Mouse (Mus musculus) lung, postnatal 36 days (tissue): Measurements from ENCODE around the gene Rnh1.
A peak's percentile ranks its signal among the peaks of the same experiment; 100 is the strongest.

Experiments used
- DNase-seq: peaks from one replicate; pipeline ENCODE4 v3.0.0; 2022; ENCODE audit warnings: mixed read lengths

Rnh1 gene

DNA sequence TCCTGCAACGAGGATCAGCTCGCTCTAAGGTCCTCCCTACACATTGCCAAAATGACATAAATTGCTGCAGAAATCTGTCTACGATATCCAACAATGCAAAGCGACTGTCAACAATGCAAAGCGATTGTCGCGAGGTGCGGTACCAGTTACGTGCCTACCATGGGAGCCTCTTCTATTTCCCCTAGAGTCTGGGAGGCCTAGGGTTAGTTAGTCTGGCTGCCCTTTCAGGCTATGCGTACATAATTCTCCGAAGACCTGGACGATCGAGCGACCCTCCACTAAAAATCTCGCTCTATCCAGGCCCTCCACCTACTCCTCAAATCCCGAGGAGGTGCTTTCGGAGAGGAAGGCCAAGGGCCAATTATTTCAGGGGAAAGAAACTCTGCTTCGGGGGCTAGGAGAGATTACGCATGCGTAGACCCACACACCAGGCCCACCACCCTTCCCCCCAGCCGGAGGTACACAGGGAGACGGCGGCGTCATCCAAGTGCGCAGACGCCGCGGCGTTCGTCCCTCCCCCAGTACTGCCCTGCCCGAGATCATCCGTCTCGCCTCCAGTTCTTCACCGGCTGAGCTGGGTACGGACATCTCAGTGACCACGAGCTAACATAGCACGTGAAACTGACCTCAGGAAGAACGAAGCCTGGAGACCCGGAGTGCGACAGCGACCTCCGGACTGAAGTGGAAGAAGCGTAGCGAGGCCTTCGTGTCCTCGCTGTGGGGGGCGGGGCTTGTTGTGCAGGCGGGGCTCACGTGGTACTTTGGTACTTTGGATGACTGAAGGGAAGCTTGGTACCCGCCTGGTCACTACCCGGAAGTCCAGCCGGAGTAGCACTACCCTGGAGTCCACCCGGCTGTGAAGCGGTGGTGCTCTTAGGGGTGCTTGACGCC, at the start of gene Rnh1:
Rnh1 (minus strand) TSS at position 742 of the 891 bp plus-strand sequence.
- peak; percentile 96 for DNase-seq

DNA sequence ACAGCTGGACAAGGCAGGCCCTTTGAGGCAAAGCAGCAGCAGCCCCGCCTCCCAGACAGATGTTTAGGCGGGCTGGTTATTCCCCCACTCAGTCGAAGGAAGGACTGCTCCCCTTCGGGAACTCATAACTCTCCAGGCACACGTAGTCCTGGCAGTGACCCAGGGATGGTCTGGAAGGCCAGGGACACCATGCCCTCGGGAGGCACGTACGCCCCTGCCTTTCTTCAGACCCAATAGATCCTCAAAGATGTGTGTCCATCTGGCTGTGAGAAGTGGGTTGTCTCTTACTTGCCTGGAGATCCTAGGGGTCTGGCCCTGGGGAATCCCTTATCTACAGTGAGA, 49.4 kb upstream of the Rnh1 start:
- DNase-seq, result no peak

DNA sequence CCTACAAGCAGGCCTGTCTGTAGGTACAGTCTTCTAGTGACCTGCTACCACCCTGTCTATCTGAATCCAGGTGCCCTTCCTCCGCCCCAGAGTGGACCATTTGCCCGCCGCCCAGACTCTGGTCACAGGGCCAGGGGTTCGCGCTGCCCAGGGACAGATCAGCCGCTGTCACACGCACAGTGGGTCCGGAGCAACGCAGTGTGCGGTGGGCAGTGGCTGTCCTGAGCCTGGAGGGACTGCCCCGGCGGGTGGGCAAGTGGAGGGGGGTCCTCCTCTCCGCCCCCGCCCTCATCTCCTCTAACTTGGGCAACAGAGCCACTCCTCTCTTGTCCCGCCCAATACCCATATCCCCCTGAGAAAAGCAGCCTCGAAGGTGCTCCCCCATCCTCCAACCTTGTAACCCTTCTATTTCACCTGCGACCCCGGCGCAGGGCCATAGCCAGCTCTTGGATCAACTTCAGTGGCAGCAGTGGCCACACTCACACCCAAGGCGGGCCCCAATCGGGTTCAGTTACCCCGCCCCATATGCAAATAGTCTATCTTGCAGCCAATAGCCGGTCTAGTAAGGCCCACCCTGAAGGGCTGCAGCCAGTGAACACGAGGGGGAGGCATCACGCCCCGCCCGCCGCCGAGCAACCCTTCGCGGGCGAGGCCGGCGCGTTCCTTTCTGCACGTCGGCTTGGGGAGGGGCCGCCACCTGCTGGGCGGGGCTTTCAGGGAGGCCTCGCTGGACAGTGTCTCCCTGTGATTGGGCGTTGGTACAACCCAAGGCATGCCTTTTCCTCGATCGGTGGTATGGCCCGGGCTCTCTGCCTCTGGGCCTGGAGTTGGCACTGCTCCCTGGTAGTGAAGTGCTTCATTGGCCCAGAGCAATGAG, 48.8 kb upstream of the Rnh1 start:
- DNase-seq, result peak; percentile 98

DNA sequence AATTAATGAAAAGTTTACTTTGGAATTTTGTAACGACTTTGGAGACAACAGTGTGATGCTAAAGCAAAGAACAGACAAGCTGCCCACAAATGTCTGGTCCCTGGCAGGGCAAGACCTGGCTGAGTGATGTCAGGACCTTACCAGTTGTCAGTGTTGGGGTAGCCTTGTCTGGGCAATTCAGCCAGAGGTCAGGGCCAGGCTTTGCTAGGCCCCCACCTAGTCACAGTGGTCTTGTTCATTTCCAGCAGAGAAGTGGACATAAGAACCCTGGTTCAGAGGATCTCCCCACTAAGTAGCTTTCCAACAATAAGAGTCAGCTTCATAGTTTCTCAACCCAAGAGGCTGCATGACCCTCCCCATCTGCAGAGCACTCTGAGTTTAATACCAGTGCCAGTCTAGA, 47.7 kb upstream of the Rnh1 start:
- no peak for DNase-seq

DNA sequence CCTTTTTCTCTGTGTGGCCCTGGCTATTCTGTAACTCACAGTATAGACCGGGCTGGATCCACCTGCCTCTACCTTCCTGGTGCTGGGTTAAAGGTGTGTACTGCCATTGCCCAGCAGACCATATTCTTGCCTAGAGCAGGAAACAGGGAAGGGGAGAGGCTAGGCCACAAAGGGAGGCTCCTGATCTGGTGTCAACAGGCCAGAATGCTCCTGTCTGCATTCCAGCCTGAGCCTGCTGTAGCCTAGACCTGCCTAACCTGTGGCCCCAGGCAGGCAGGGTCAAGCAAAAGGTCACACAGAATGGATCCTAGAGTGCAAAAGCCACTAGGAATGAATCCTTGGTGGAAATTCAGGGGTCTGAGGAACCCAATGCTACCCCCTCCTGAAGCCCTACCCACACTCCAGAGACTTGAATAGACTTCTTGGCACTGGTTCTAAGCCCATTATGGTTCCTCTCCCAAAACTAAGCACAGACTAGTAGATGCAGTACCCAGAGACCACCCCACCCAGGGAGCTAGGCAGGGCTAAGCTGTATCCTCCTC, 47.0 kb upstream of the Rnh1 start:
- DNase-seq, result no peak

DNA sequence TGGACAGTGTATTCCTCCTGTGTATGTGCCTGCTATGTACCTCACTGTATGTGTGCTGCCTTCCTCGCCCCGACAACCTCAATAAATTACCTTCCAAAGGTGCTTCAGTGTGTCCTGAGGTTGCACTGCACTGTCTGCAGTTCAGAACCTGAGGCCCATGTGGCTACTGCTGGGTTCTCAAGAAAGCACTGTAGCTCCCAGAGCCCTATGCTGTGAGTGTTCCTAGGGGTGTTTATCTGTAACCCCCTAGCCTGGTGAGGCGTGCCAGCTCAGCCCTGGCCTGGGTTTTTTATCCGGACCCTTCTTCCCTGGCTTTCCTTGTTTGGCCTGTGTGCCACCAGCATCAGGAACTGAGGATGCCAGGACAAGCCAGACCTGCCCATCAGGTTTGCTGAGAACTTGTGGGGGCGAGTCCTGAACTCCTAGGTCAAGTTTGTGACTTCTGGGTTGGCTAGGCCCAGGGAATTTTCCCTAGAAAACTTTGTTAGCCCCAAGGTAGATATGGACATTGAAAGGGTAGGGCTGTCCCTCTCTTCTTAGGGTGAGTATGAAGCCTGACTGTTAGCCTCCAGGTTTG, 46.0 kb upstream of the Rnh1 start:
- DNase-seq, result no peak

DNA sequence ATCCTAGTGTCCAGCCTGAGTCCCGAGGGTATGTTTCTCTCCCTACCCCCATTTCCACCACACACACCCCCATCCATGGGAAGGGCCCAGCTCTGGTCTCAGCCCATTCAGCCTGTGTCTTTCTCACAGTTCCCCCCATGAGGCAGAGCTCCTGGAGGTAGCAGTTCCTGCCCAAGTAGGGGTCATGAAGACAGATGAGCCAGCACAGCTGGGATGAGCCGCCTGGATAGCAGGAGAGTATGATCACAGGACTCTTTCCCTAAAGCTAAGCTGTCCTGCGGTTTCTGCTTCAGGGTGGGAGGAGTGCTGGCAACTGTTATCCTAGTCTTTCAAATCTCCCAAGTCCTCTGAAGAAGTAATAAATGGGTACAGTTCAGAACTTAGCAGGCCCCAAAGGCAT, 45.5 kb upstream of the Rnh1 start:
- DNase-seq, result no peak

DNA sequence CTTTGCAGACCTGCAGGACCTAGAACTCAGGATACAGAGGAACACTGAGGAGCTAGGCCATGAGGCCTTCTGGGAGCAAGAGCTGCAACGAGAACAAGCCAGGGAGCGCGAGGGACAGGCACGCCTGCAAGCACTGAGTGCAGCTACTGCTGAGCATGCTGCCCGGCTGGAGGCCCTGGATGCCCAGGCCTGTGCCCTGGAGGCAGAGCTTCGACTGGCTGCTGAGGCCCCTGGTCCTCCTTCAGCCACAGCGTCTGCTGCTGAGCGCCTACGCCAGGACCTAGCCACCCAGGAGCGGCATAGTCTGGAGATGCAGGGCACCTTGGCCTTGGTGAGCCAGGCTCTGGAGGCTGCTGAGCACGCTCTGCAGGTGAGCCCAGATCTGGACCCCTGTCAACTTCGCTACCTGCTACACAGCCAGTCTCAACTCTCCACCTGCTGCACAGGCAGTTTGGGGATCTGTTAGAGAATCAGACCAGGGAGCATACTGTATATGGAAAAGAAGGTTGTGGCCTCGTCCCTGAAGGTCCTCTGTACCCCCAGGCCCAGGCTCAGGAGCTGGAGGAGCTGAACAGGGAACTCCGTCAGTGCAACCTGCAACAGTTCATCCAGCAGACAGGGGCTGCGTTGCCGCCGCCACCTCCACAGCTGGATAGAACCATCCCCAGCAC, 44.8 kb upstream of the Rnh1 start:
- DNase-seq, result no peak

DNA sequence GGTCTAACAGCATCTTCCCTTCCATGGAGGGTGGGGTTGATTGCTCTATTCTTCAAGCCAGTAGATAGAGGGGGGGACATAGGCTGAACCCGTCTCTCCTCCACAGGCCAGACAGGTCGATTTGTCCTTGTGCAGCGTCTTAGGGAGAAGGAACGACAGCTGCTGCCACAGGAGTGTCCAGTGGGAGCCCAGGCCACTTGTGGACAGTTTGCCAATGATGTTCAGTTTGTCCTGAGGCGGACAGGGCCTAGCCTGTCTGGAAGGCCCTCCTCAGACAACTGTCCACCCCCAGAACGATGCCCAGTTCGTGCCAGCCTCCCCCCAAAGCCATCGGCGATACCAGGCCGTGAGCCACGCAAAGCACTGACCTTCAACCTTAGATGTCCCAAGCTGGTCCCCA, 44.2 kb upstream of the Rnh1 start:
- no peak for DNase-seq

DNA sequence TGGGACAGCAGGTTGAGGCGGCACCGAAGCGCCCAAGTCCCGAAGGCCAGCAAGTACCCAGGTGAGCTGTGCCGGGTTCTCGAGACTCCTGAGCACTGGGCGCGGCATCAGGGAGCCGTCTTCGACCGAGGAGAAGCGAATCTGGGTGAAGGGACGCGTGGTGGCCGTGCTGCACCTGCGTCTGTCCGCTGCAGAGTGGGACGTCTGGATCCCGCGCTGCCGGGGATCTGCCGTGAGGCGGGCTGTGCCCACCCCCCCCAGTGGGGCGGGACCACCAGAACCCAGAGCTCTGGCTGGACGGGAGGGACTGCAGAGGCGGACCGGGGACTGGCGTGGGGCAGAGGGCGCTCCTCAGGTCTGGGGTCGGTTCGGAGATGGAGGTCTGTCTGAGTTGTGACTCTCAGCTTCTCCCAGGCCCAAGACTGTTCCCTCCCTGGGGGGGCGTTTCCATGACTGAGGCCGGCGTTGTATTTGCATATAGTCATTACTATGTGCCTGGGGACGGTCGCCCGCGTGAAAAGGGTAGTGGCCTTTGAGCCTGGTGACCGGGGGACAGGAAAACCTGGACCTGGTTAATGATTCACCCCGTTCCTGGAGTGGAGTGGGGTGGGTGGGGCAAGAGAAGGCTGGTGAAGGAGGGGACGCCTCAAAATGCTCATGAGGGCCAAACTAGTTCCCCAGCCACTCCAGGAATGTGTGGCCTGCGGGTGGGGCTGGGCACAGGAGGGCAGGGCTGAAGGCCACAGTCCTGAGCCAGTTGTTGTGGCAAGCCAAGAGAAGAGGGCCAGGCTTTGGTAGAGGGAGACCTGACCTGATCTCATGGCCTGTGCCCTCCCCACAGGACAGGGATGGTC, 43.5 kb upstream of the Rnh1 start:
- DNase-seq, result peak; percentile 93

DNA sequence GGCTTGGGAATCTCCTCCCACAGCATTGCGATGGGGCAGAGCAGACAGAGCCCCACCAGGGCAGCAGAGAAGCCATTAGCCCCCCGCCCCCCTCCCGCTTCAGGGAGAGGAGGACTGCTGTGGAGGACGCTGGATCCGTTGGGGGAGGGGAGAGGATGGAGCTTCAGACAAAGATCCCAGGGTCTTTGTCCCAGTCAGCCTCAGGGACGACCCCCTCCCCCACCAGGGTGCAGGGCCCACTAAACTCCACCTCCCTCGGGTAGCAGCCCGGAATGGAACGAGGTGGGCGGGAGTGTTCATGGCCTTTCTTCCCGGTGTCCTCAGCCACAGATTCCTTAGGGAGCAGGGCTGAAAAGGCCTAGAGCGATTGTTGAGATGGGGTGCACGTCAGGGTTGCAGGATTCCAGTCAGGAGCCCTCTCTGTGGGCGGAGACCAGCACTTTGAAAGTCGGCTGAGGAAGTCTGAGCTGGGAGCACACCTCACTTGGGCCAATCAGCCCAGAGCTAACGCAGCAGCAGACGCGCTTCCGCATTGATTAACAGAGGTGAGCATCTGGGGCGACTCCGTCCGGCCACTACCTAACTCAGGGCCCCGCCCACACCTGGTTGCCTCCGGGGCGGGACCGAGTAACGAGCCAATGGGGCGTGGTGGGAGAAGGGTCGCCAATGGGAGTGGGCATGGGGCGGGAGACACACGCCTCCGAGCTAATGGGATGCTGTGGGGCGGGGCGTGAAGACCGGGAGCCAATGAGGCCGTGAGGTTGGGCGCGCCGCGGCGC, 42.6 kb upstream of the Rnh1 start, which contains the start of gene Rassf7:
Rassf7 (plus strand) TSS at position 760 of the 779 bp plus-strand sequence.
- DNase-seq, result peak; percentile 98

DNA sequence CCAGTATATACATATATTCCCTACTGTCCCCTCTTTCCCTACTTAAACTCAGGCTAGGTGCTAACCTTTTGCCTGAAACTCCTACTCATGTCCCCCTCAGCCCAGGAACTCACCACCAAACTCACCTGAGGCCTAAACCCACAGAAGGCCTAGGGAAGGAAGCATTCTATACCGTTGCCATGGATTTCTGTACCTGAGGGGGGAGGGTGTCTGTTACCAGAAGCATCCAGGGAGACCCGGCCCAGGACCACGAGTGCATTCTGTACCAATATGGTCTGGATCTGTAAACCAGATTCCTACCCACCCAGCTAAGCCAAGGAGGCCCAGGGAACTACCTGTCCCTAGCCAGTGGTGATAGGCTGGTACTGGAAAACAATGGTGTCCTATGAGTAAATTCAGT, 41.7 kb upstream of the Rnh1 start:
- no peak for DNase-seq

DNA sequence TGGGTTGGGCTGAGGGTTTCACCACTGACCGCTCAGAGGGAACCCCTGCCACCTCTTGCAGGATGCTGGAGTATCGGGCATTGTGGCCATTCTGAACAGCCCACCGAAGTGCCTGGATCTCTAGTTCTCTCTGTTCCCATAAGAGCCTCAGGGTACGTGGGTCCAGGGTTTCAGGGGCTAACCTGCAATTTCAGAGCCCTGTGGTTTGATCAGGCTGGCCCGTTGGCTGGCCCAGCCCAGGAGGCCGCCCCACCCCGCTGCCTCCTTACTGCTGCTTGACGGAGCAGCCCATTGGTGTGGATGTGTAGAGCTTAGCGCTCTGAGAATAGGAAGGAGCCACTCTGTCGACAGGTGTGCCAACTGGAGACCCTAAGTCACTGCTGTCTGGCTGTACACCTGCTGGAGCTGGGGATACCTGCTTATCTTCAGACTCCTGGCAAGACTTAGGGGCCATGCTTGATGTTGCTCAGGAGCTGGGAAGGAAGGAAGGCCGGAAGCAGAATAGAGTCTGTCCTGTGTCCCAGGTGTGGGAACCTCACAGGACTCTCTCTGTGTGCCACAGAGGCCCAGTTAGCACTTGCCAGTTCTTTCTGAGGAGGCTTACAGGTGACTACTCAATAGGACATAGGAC, 41.1 kb upstream of the Rnh1 start, which contains the start of gene Lmntd2:
Lmntd2 (minus strand) TSS at position 476 of the 631 bp plus-strand sequence.
- DNase-seq, result no peak

DNA sequence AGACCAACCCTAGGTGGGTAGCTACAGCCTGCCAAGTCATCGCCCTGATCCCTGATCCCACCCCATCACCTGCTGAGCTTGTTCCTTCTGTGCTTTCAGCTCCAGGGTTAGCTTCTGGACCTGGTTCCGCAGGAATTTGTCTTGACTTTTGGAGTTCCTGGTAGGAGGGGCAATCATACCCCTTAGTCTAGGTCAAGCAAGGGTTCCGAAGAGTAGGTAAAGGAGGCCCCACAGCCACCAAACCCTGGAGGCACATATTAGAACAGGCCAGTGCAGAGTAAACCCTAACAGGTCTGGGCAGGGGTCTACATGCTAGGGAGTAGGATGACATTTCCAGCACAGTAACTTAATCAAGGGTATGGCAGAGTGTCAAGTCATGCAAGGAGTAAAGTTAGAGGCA, 40.5 kb upstream of the Rnh1 start:
- DNase-seq, result no peak

DNA sequence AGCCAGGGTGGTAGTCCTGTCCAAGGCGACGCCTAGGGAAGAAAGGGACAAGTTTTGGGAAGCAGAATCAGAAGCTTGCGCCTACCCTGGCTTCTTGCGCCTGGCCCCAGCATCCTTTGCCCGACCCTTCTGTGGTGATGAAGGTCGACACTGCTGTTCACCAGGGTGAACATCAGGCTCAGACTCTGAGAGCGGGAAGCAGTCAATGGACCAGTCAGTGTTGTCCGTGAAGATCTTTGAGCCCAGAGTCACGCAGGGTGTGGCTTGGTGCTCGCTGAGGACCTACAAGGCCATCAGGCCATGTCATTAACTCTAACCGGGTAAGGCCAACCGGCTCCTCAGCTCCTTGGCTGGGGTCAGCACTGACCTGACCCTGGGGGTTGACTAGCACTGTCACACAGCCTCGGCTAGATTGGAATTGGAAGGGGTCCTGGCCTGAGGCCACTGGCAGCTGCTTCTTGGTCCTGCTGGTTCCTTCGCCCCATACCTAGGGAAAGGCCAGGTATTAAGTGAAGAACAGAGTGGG, 38.0 kb upstream of the Rnh1 start:
- no peak for DNase-seq

DNA sequence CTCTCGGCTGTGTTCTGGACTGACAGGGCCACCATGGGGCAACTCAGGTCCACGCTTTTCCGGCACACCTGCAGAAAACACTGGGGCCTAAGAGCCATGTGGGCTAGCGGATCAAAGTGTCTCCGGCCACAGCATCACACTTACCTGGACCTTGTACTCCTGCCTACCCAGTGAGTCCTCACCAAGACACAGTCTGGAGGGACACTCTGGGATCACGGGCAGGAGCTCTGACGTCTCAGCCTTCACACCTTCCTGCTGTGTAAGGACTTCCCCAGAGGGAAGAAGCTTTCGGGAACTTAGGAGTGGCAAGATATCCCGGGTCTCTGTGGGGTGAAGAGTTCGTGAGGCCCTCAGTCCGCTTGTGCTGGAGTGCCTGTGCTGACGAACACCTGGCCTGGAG, 37.5 kb upstream of the Rnh1 start:
- DNase-seq, result no peak

DNA sequence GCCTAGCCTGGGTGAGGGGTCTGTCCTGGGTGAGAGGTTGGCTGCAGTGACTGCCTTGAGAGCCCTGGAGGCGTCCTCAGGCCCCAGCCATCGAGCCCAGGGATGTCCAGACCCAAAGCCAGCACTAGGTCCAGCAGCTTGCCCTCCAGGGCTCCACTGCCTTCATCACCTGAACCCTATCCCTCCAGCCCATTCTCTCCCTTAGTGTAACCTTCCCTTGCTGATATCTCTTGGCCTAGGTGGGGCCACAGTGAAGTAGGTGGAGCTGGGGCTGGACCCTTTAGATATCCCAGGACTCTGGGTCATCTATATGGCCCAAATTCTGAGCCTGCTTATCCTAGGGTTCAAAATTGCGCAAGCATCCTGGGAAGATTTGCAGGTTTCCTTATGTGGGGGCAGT, 36.9 kb upstream of the Rnh1 start:
- no peak for DNase-seq

DNA sequence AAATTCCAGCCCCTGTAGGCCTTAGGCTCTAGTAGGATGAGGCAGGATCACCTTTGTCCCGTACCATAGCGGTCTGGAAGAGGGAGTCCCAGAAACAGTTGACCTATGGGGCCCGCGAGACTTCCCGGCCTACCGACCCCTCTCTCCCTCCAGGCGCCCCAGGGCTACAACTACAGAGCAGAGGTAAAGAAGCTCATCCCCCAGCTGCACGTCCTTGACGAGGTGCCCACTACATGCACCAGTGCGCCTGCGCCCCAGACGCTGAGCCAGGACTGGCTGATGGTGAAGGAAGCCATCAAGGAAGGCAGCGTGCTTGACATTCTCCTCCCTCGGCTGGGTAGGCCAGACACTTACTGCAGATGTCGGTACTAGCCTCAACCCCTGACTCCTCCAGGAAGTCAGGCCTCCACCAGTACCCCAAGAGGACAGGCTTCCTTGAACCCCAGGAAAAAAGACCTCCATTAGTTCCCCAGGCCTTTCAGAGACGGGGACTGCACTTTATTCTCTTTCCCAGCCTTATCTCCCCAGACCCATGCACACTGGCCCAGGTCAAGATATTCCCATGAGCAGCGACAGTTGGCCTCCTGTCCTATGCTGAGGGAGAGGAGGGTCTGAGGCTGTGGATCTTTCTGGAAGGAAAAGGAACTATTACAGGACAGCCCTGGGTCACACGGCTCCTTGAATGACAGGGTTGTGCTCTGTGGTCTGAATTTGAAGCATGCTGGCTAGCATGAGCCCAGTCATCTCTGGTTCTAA, 33.7 kb upstream of the Rnh1 start:
- DNase-seq, result no peak

DNA sequence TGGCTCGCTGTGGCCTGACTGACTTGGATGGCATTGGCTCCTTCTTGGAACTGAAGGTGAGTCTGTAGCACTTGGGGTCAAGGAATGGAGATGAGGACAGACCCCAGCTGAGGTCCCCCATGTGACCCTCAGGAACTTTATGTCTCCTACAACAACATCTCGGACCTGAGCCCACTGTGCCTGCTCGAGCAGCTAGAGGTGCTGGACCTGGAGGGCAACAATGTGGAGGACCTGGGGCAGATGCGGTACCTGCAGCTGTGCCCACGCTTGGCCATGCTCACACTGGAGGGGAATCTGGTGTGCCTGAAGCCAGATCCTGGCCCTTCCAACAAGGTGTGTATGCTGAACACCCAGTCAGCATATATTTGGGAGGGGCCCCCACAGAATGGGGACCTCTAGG, 32.8 kb upstream of the Rnh1 start:
- DNase-seq, result no peak
